Mouse (Mus musculus) heart, embryonic 13.5 days (tissue): ENCODE results near the gene Pus10. TPM values are rescaled to one million over a fixed set of nuclear protein-coding genes. Genes with fewer than 3 reads are reported as not detected.

Experiments used
- ATAC-seq: fragments of 200-750 bp; cut with Nextera tagmentation; 2 replicates; pipeline ENCODE4 v1.8.0; 2017; ENCODE audit warnings: moderate TSS enrichment; ENCODE audit not compliant: insufficient number of reproducible peaks, low FRiP score, low TSS enrichment; ENCODE audit errors: extremely low read depth
- H3K27ac ChIP-seq: fragments of 300-500 bp; sonication (generic); replicated peaks from 2 replicates; pipeline ENCODE4 v1.5.1; 2015; ENCODE audit warnings: moderate library complexity, mild to moderate bottlenecking, inconsistent platforms
- H3K27me3 ChIP-seq: fragments of 300-500 bp; sonication (generic); replicated peaks from 2 replicates; pipeline ENCODE4 v1.6.1; 2015; ENCODE audit warnings: mild to moderate bottlenecking, inconsistent platforms
- H3K36me3 ChIP-seq: fragments of 300-500 bp; sonication (generic); 2 replicates; pipeline ENCODE4 v1.6.1; 2015; ENCODE audit warnings: mild to moderate bottlenecking, inconsistent platforms
- H3K4me1 ChIP-seq: fragments of 300-500 bp; sonication (generic); 2 replicates; pipeline ENCODE4 v1.6.1; 2015; ENCODE audit warnings: inconsistent platforms
- H3K4me2 ChIP-seq: fragments of 300-500 bp; sonication (generic); 2 replicates; pipeline ENCODE4 v1.6.1; 2015; ENCODE audit warnings: inconsistent platforms, mild to moderate bottlenecking, moderate library complexity
- H3K4me3 ChIP-seq: fragments of 300-500 bp; sonication (generic); 2 replicates; pipeline ENCODE4 v1.5.1; 2015; ENCODE audit warnings: moderate library complexity, mild to moderate bottlenecking, inconsistent platforms
- H3K9ac ChIP-seq: fragments of 300-500 bp; sonication (generic); 2 replicates; pipeline ENCODE4 v1.6.1; 2015; ENCODE audit warnings: inconsistent platforms, mild to moderate bottlenecking, moderate library complexity
- H3K9me3 ChIP-seq: fragments of 300-500 bp; sonication (generic); 2 replicates; pipeline ENCODE4 v1.6.1; 2016; ENCODE audit warnings: inconsistent platforms
- WGBS: fragments of 180-500 bp; shearing (Covaris S2); methylation state at CpG from one replicate; pipeline ENCODE4 v1.1.7; 2015; ENCODE audit warnings: mixed read lengths; 5-methylcytosine and 5-hydroxymethylcytosine counted together
- polyA plus RNA-seq: library from polyadenylated mRNA; unstranded; fragments of >200 nt; fragmentation: Nextera tagmentation; extraction: Ambion mirVana; gene quantifications from 2 replicates; pipeline ENCODE4 v1.2.1, GENCODE M21; 2015

The Pus10 gene
- polyA plus RNA-seq, 1 experiment from 2014 or later: 12.0 TPM

- peaks cover 91% of the 10 kb centered on the region for H3K36me3 ChIP-seq
- H3K9ac ChIP-seq: no peak overlapping the region
- H3K27ac ChIP-seq: no peak overlapping the region
- WGBS: 68% methylated on average over 4 of the region's 4 CpGs
- no peak overlapping the region for H3K4me3 ChIP-seq
- H3K4me1 ChIP-seq: no peaks in the 10 kb centered on the region
- no peak overlapping the region for H3K4me2 ChIP-seq
- H3K27me3 ChIP-seq: no peaks in the 10 kb centered on the region
- ATAC-seq: no peak
- no peaks in the 10 kb centered on the region for H3K9me3 ChIP-seq
Observed at GRCm38 (mm10) chr11:23730120-23730519, 64.6 kb downstream of the Pus10 start.

- Histone ChIP-seq H3K9ac (no peak overlapping the region), H3K4me2 (no peak overlapping the region), H3K27me3 (no peaks in the 10 kb centered on the region), H3K9me3 (no peaks in the 10 kb centered on the region), H3K4me1 (no peaks in the 10 kb centered on the region), H3K27ac (no peak overlapping the region), H3K36me3 (peaks cover 68% of the 10 kb centered on the region), H3K4me3 (no peak overlapping the region)
- WGBS: 44% methylated on average over 1 of the region's 1 CpGs
- no peak for ATAC-seq
Observed at GRCm38 (mm10) chr11:23732840-23733239, 67.4 kb downstream of the Pus10 start.

- H3K9ac ChIP-seq: no peak overlapping the region
- H3K4me1 ChIP-seq: no peaks in the 10 kb centered on the region
- no peaks in the 10 kb centered on the region for H3K9me3 ChIP-seq
- peaks cover 54% of the 10 kb centered on the region for H3K36me3 ChIP-seq
- no peaks in the 10 kb centered on the region for H3K27me3 ChIP-seq
- no peak for ATAC-seq
- H3K4me2 ChIP-seq: no peak overlapping the region
- H3K4me3 ChIP-seq: no peak overlapping the region
- WGBS: 87% methylated on average over 6 of the region's 6 CpGs
- H3K27ac ChIP-seq: no peak overlapping the region
Observed at GRCm38 (mm10) chr11:23734749-23735286, 69.3 kb downstream of the Pus10 start.

- Histone ChIP-seq H3K4me3 (no peak overlapping the region), H3K9ac (no peak overlapping the region), H3K4me1 (no peaks in the 10 kb centered on the region), H3K9me3 (no peaks in the 10 kb centered on the region), H3K36me3 (peaks cover 47% of the 10 kb centered on the region), H3K27me3 (no peaks in the 10 kb centered on the region), H3K27ac (no peak overlapping the region), H3K4me2 (no peak overlapping the region)
- ATAC-seq: no peak
Observed at GRCm38 (mm10) chr11:23735820-23736470, 70.5 kb downstream of the Pus10 start.

GRCm38 (mm10) chr11:23740895-23741294 lies 75.4 kb downstream of the Pus10 start:
- Histone ChIP-seq H3K36me3 (peaks cover 34% of the 10 kb centered on the region), H3K4me1 (no peaks in the 10 kb centered on the region), H3K27me3 (no peaks in the 10 kb centered on the region), H3K4me2 (no peak overlapping the region), H3K9ac (no peak overlapping the region), H3K9me3 (no peaks in the 10 kb centered on the region), H3K27ac (no peak overlapping the region), H3K4me3 (no peak overlapping the region)
- ATAC-seq: no peak
- WGBS: 62% methylated on average over 4 of the region's 4 CpGs

- no peak overlapping the region for H3K9ac ChIP-seq
- no peak overlapping the region for H3K4me2 ChIP-seq
- no peaks in the 10 kb centered on the region for H3K4me1 ChIP-seq
- peaks cover 34% of the 10 kb centered on the region for H3K36me3 ChIP-seq
- H3K27ac ChIP-seq: no peak overlapping the region
- no peak overlapping the region for H3K4me3 ChIP-seq
- no peaks in the 10 kb centered on the region for H3K9me3 ChIP-seq
- WGBS: 88% methylated on average over 7 of the region's 7 CpGs
- no peaks in the 10 kb centered on the region for H3K27me3 ChIP-seq
- ATAC-seq: no peak
Observed at GRCm38 (mm10) chr11:23741386-23741785, 75.9 kb downstream of the Pus10 start.

GRCm38 (mm10) chr11:23744352-23744751 lies 78.9 kb downstream of the Pus10 start:
- Histone ChIP-seq H3K4me2 (no peak overlapping the region), H3K36me3 (peaks cover 45% of the 10 kb centered on the region), H3K27me3 (no peaks in the 10 kb centered on the region), H3K4me3 (no peak overlapping the region), H3K9ac (no peak overlapping the region), H3K27ac (no peak overlapping the region), H3K4me1 (no peaks in the 10 kb centered on the region), H3K9me3 (no peaks in the 10 kb centered on the region)
- ATAC-seq: no peak
- WGBS: 61% methylated on average over 3 of the region's 3 CpGs

GRCm38 (mm10) chr11:23746102-23746501 lies 80.6 kb downstream of the Pus10 start:
- H3K9me3 ChIP-seq: no peaks in the 10 kb centered on the region
- 79% methylated on average over 4 of the region's 4 CpGs for WGBS
- H3K4me1 ChIP-seq: no peaks in the 10 kb centered on the region
- no peak overlapping the region for H3K4me3 ChIP-seq
- H3K27me3 ChIP-seq: no peaks in the 10 kb centered on the region
- H3K9ac ChIP-seq: no peak overlapping the region
- H3K36me3 ChIP-seq: peaks cover 35% of the 10 kb centered on the region
- ATAC-seq: no peak
- no peak overlapping the region for H3K4me2 ChIP-seq
- H3K27ac ChIP-seq: no peak overlapping the region

GRCm38 (mm10) chr11:23753136-23753710 lies 87.7 kb downstream of the Pus10 start:
- H3K4me1 ChIP-seq: no peaks in the 10 kb centered on the region
- no peak for ATAC-seq
- no peaks in the 10 kb centered on the region for H3K9me3 ChIP-seq
- no peak overlapping the region for H3K9ac ChIP-seq
- no peaks in the 10 kb centered on the region for H3K27me3 ChIP-seq
- H3K27ac ChIP-seq: no peak overlapping the region
- no peak overlapping the region for H3K4me2 ChIP-seq
- H3K4me3 ChIP-seq: no peak overlapping the region
- 80% methylated on average over 1 of the region's 1 CpGs for WGBS
- H3K36me3 ChIP-seq: 0 out of 2 replicates have a peak, but pooled peaks cover 9% of the 10 kb centered on the region

- Histone ChIP-seq H3K9ac (no peak overlapping the region), H3K9me3 (no peaks in the 10 kb centered on the region), H3K36me3 (0 out of 2 replicates have a peak, but pooled peaks cover 4% of the 10 kb centered on the region), H3K4me2 (no peak overlapping the region), H3K27me3 (no peaks in the 10 kb centered on the region), H3K27ac (no peak overlapping the region), H3K4me1 (no peaks in the 10 kb centered on the region), H3K4me3 (no peak overlapping the region)
- no peak for ATAC-seq
Observed at GRCm38 (mm10) chr11:23754329-23754728, 88.9 kb downstream of the Pus10 start.

- Histone ChIP-seq H3K36me3 (peaks cover 10% of the 10 kb centered on the region; the same call in 1 of the 2 replicates), H3K4me3 (no peak overlapping the region), H3K4me1 (no peaks in the 10 kb centered on the region), H3K9ac (no peak overlapping the region), H3K27me3 (no peaks in the 10 kb centered on the region), H3K9me3 (no peaks in the 10 kb centered on the region), H3K4me2 (no peak overlapping the region), H3K27ac (no peak overlapping the region)
- ATAC-seq: no peak
- 67% methylated on average over 2 of the region's 2 CpGs for WGBS
Observed at GRCm38 (mm10) chr11:23758218-23758617, 92.7 kb downstream of the Pus10 start.

GRCm38 (mm10) chr11:23762635-23763034 lies 97.2 kb downstream of the Pus10 start:
- Histone ChIP-seq H3K9ac (no peak overlapping the region), H3K4me3 (no peak overlapping the region), H3K4me2 (no peak overlapping the region), H3K27me3 (no peaks in the 10 kb centered on the region), H3K27ac (no peak overlapping the region), H3K36me3 (peaks cover 6% of the 10 kb centered on the region; the same call in 1 of the 2 replicates), H3K4me1 (no peaks in the 10 kb centered on the region), H3K9me3 (no peaks in the 10 kb centered on the region)
- 82% methylated on average over 2 of the region's 2 CpGs for WGBS
- no peak for ATAC-seq
